Mouse (Mus musculus) hindbrain, embryonic 16.5 days (tissue): ENCODE data around the gene Pafah2. TPM values are rescaled to one million over a fixed set of nuclear protein-coding genes. Genes with fewer than 3 reads are reported as not detected.

ENCODE experiments used
- ATAC-seq: fragments of 200-750 bp; cut with Nextera tagmentation; 2 replicates; pipeline ENCODE4 v1.8.0; 2017; ENCODE audit warnings: moderate TSS enrichment, moderate library complexity
- H3K27ac ChIP-seq: fragments of 300-500 bp; sonication (generic); 2 replicates; pipeline ENCODE4 v1.5.1; 2014; ENCODE audit warnings: low read depth, mild to moderate bottlenecking, control low read depth, low read length, moderate library complexity
- H3K27me3 ChIP-seq: fragments of 300-500 bp; sonication (generic); replicated peaks from 2 replicates; pipeline ENCODE4 v1.6.1; 2014; ENCODE audit warnings: low read length; ENCODE audit not compliant: control insufficient read depth, insufficient read depth
- H3K36me3 ChIP-seq: fragments of 300-500 bp; sonication (generic); 2 replicates; pipeline ENCODE4 v1.6.1; 2014; ENCODE audit warnings: mild to moderate bottlenecking, low read length, moderate library complexity, mixed read lengths; ENCODE audit not compliant: control insufficient read depth, insufficient read depth
- H3K4me1 ChIP-seq: fragments of 300-500 bp; sonication (generic); 2 replicates; pipeline ENCODE4 v1.6.1; 2014; ENCODE audit warnings: low read depth, low read length; ENCODE audit not compliant: control insufficient read depth, insufficient read depth
- H3K4me2 ChIP-seq: fragments of 300-500 bp; sonication (generic); 2 replicates; pipeline ENCODE4 v1.6.1; 2014; ENCODE audit warnings: mild to moderate bottlenecking, low read length, control low read depth, moderate library complexity
- H3K4me3 ChIP-seq: fragments of 300-500 bp; sonication (generic); 2 replicates; pipeline ENCODE4 v1.5.1; 2014; ENCODE audit warnings: mild to moderate bottlenecking, low read length, control low read depth, moderate library complexity
- H3K9ac ChIP-seq: fragments of 300-500 bp; sonication (generic); 2 replicates; pipeline ENCODE4 v1.6.1; 2014; ENCODE audit warnings: low read depth, mild to moderate bottlenecking, control low read depth, low read length, moderate library complexity
- H3K9me3 ChIP-seq: fragments of 300-500 bp; sonication (generic); 2 replicates; pipeline ENCODE4 v1.6.1; 2014; ENCODE audit warnings: mild to moderate bottlenecking, low read length, moderate library complexity; ENCODE audit not compliant: control insufficient read depth
- WGBS: fragments of 180-500 bp; shearing (Covaris S2); extraction: QIAGEN DNeasy Blood & Tissue Kit; methylation state at CpG from one replicate; pipeline ENCODE4 v1.1.7; 2014; 5-methylcytosine and 5-hydroxymethylcytosine counted together
- polyA plus RNA-seq: library from polyadenylated mRNA; unstranded; fragments of >200 nt; fragmentation: Nextera tagmentation; extraction: Ambion mirVana; gene quantifications from 2 replicates; pipeline ENCODE4 v1.2.1, GENCODE M21; 2015

The Pafah2 gene
- polyA plus RNA-seq, 1 experiment from 2014 or later = 7.8 TPM

DNA sequence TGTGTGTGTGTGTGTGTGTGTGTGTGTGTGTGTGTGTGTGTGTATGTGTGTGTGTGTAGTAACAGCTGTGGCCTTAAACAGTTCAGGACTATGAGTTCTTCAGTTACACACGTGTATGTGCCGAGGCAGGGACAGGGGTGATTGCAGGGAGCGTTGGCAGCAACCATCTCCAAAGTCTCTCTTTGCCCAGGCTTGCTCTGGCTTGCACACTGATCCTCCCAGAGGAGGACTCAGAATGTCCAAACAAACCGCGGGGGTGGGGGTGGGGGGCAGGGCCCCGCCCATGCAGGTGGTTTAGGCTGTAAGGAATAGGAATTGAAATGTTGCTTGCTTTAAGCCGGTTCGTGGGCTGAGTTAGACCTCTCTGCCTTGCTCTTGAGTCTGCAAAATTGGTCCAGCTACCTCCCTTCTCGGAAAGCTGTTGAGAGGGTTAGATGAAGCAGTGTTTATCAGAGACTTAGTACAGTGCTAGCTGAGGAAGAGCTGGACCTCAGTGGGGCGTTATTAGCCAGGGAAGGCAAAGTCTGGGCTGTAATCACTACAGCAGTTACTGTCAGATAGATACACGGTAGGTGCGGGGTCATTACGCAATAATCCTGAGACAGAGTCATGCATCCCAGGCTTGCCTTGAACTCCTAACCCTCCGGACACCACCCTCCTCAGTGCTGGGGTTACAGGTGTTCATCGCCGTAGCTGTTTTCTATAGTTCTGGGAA lies 5.9 kb downstream of the Pafah2 start:
- peak overlapping the region; percentile 66 for H3K9ac ChIP-seq
- H3K4me1 ChIP-seq = peaks cover 22% of the 10 kb centered on the region
- peak overlapping the region; percentile 68 for H3K4me2 ChIP-seq
- peak overlapping the region; percentile 44; the same call in 1 of the 2 replicates for H3K4me3 ChIP-seq
- 69% methylated on average over 16 of the region's 16 CpGs for whole genome bisulfite sequencing
- peak overlapping the region; percentile 76 for H3K27ac ChIP-seq
- H3K9me3 ChIP-seq = no peaks in the 10 kb centered on the region
- H3K36me3 ChIP-seq = no peaks in the 10 kb centered on the region
- 0 out of 2 replicates have a peak, but pooled peaks have one; percentile 19 for ATAC-seq
- H3K27me3 ChIP-seq = no peaks in the 10 kb centered on the region

DNA sequence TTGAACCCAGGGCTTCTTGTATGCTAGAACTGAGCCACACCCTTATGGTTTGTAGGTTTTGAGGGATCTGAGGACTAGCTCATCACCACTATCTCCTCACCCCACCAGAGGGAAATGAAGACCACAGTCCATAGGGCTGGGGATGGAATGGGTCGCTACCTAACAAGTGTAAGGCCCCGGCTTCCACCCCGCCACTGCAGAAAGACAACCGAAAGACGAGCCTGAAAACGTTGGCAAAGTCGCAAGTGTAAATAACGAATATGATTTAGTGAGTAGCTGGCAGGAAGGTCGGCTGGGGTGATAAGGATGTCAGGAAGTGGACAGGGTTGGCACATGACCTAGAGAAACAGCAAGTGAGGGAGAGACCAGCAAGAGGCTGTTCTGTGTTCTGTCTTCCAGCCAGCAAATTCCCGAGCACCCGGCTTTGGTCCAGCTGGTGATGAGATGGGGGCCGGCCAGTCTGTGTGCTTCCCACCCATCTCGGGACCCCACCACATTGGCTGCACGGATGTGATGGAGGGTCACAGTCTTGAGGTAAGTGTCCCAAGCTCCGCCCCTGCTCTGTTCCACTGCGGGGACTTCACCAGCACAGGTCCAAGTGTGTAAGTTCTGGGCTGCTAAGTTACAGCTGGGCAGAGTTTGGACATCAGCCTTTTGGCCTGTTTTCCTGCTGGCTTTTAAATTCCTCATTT lies 6.6 kb downstream of the Pafah2 start:
- WGBS = 76% methylated on average over 14 of the region's 16 CpGs
- Histone ChIP-seq H3K4me1 (peaks cover 15% of the 10 kb centered on the region), H3K36me3 (no peaks in the 10 kb centered on the region), H3K9ac (no peak overlapping the region), H3K27me3 (no peaks in the 10 kb centered on the region), H3K4me2 (no peak overlapping the region), H3K9me3 (no peaks in the 10 kb centered on the region), H3K27ac (no peak overlapping the region), H3K4me3 (no peak overlapping the region)
- ATAC-seq = 0 out of 2 replicates have a peak, but pooled peaks have one; percentile 7

DNA sequence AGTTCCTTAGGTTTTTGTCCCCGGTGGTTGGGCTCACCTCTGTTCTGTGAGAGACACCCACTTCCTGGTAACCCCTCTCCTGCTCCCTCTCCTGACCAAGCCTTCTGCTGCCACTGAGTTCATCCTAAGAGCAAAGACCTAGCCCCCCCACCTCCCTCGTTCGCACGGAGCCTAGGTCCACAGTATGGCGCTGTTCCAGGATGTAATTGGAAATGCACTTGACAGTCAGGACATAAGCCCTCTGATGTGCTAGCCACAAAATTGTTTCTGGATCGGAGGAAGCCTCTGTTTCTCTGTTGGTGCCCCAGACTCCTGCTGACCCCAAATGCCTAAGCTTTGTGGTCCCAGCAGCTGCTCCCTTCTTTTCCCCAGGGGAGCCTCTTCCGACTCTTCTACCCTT lies 7.6 kb downstream of the Pafah2 start:
- Histone ChIP-seq H3K27ac (no peak overlapping the region), H3K4me1 (peaks cover 14% of the 10 kb centered on the region), H3K4me2 (no peak overlapping the region), H3K9me3 (no peaks in the 10 kb centered on the region), H3K4me3 (no peak overlapping the region), H3K9ac (no peak overlapping the region), H3K27me3 (no peaks in the 10 kb centered on the region), H3K36me3 (no peaks in the 10 kb centered on the region)
- 34% methylated on average over 7 of the region's 7 CpGs for WGBS
- ATAC-seq = no peak

DNA sequence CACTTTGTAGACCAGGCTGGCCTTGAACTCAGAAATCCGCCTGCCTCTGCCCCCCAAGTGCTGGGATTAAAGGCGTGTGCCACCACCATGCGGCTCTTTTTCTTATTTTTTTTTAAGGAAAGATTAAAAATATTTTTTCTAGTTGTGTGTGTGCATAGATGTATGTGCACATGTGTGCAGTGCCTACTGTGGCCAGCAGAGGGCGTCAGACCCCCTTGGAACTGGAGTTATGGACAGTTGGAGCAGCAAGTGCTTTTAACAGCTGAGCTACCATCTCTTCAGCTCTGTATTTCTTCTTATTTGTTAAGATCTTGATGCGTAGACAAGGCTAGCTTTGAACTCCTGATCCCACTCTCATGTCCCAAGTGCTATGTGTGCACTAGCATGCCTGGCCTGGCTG lies 13.2 kb downstream of the Pafah2 start:
- Histone ChIP-seq H3K4me3 (no peak overlapping the region), H3K9ac (no peak overlapping the region), H3K27me3 (no peaks in the 10 kb centered on the region), H3K4me2 (no peak overlapping the region), H3K27ac (no peak overlapping the region), H3K4me1 (no peaks in the 10 kb centered on the region), H3K36me3 (no peaks in the 10 kb centered on the region), H3K9me3 (no peaks in the 10 kb centered on the region)
- 69% methylated on average over 5 of the region's 5 CpGs for WGBS
- ATAC-seq = no peak

DNA sequence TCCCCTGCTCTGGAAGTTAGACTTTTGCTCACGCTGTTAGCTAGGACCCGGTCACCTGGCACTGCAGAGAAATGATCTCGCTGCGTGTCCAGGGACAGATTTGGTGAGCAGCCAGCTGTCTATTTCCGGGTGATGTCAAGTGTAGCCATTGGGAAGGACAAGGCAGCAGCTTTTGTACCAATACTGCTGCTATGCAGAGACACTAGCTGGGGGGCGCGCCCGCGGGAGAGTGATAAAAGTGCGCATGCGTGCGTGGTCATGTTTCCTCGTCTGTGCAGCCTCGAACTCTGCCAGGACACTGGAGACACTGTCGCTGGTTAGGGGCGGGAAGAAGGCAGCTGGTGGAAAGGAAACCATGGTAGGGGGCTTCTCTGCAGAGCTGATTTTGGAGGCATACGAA lies 20.1 kb downstream of the Pafah2 start:
- Histone ChIP-seq H3K4me3 (no peak overlapping the region), H3K27me3 (no peaks in the 10 kb centered on the region), H3K4me1 (peaks cover 9% of the 10 kb centered on the region), H3K9me3 (no peaks in the 10 kb centered on the region), H3K36me3 (no peaks in the 10 kb centered on the region; the same call in 1 of the 2 replicates), H3K27ac (peak overlapping the region; percentile 34; the same call in 1 of the 2 replicates), H3K4me2 (no peak overlapping the region; the same call in 1 of the 2 replicates), H3K9ac (no peak overlapping the region)
- no peak for ATAC-seq
- 68% methylated on average over 17 of the region's 17 CpGs for WGBS

DNA sequence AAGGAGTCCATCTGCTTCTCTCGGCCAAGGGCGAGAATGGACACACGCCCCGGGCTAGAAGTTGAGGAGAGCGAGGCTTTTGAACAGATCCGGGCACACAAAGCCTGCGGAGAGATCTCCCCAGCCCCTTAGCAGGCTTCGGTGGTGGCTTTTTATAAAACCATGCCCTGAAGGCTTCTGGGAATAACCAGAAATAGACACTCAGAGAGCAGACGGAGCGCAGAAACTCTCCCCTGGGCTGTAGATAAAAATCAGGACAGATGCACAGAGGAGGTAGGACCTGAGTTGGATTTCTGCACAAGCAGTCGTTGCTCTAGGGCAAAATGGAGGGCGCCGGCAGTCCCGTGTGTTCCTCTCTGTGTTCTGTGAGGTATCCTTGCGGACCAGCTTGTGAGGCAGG lies 20.5 kb downstream of the Pafah2 start:
- H3K36me3 ChIP-seq = no peaks in the 10 kb centered on the region; the same call in 1 of the 2 replicates
- no peak overlapping the region; the same call in 1 of the 2 replicates for H3K4me2 ChIP-seq
- peak overlapping the region; percentile 13; the same call in 1 of the 2 replicates for H3K9ac ChIP-seq
- peak overlapping the region; percentile 34; the same call in 1 of the 2 replicates for H3K27ac ChIP-seq
- no peak for ATAC-seq
- peaks cover 9% of the 10 kb centered on the region for H3K4me1 ChIP-seq
- H3K27me3 ChIP-seq = no peaks in the 10 kb centered on the region
- H3K9me3 ChIP-seq = no peaks in the 10 kb centered on the region
- WGBS = 60% methylated on average over 15 of the region's 15 CpGs
- no peak overlapping the region for H3K4me3 ChIP-seq

DNA sequence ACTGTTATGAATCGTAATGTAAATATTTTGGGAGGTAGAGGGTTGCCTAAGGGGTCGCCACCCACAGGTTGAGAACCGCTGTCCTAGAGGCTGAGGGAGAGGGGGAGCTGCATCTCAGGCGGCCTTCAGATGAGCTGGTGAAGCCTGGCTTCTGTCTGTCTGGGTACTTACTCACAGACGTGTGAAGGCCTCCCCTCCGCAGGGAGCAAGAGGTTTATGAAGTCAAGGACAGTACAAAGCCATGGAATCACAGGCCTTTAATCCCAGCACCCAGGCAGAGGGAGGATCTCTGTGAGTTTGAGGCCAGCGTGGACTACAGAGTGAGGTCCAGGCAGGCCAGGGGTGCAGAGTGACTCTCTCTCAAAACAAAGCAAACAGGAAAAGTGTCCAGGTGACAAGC lies 21.0 kb downstream of the Pafah2 start:
- H3K27ac ChIP-seq = 0 out of 2 replicates have a peak overlapping the region, but pooled peaks have one; percentile 34
- H3K4me1 ChIP-seq = peaks cover 9% of the 10 kb centered on the region
- no peak overlapping the region for H3K4me2 ChIP-seq
- WGBS = 75% methylated on average over 7 of the region's 7 CpGs
- H3K27me3 ChIP-seq = no peaks in the 10 kb centered on the region
- no peak overlapping the region for H3K4me3 ChIP-seq
- H3K9me3 ChIP-seq = no peaks in the 10 kb centered on the region
- H3K36me3 ChIP-seq = no peaks in the 10 kb centered on the region; the same call in 1 of the 2 replicates
- H3K9ac ChIP-seq = peak overlapping the region; percentile 13; the same call in 1 of the 2 replicates
- ATAC-seq = no peak

DNA sequence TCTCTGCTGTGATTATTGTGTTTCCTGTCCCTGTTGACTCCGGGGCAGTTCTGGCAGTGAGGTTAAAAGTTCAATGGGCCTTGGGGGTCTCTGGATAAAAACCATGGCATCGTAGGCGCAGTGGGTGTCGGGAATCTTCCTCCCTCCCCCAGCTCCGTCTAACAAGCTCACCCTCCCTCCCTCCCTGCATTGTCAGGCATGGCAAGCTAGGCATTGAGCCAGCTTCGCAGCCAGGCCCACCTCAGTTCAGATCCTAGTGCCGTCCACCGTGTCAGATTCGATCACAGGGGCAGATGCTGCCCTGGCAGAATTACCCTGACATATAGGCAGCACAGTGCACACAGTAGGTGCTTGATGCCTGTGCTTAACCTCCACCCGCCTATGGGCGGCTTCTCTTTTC lies 25.9 kb downstream of the Pafah2 start:
- no peak for ATAC-seq
- 47% methylated on average over 11 of the region's 11 CpGs for WGBS

DNA sequence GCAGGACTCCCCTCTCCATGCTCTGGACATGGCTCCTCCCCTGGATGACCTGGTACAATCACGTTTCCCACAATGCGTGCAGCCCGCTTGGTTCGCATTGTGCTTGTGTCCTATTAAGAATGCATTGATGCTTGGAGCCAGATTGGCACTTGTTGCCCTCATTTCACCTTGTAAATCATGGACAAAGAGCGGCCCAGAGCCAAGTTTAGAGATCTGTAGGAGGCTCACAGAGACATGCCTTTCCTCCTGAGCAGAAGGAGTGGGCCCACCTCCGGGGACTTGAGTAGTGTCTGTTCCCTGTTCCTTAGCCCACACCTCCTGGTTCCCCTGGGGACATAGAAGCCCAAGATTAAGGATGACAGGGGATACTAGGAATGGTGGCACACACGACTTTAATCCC lies 27.8 kb downstream of the Pafah2 start:
- Histone ChIP-seq H3K27me3 (no peaks in the 10 kb centered on the region), H3K9me3 (no peaks in the 10 kb centered on the region), H3K4me2 (no peak overlapping the region), H3K4me1 (no peaks in the 10 kb centered on the region), H3K27ac (no peak overlapping the region), H3K9ac (no peak overlapping the region), H3K36me3 (no peaks in the 10 kb centered on the region), H3K4me3 (no peak overlapping the region)
- 82% methylated on average over 7 of the region's 7 CpGs for WGBS
- ATAC-seq = no peak

More for the DNA sequence above, 25.9 kb downstream of the Pafah2 start:
- no peak overlapping the region for H3K9ac ChIP-seq
- no peaks in the 10 kb centered on the region; the same call in 1 of the 2 replicates for H3K36me3 ChIP-seq
- H3K4me3 ChIP-seq = no peak overlapping the region
- no peak overlapping the region for H3K4me2 ChIP-seq
- no peaks in the 10 kb centered on the region for H3K9me3 ChIP-seq
- H3K27ac ChIP-seq = no peak overlapping the region
- no peaks in the 10 kb centered on the region for H3K4me1 ChIP-seq
- H3K27me3 ChIP-seq = no peaks in the 10 kb centered on the region
